Mouse (Mus musculus): ENCODE measurements around the gene B130006D01Rik. TPM values are rescaled to one million over a fixed set of nuclear protein-coding genes. Genes with fewer than 3 reads are reported as not detected.

The B130006D01Rik gene
- polyA plus RNA-seq, 1 experiment from 2014 or later = 2.4 TPM

DNA sequence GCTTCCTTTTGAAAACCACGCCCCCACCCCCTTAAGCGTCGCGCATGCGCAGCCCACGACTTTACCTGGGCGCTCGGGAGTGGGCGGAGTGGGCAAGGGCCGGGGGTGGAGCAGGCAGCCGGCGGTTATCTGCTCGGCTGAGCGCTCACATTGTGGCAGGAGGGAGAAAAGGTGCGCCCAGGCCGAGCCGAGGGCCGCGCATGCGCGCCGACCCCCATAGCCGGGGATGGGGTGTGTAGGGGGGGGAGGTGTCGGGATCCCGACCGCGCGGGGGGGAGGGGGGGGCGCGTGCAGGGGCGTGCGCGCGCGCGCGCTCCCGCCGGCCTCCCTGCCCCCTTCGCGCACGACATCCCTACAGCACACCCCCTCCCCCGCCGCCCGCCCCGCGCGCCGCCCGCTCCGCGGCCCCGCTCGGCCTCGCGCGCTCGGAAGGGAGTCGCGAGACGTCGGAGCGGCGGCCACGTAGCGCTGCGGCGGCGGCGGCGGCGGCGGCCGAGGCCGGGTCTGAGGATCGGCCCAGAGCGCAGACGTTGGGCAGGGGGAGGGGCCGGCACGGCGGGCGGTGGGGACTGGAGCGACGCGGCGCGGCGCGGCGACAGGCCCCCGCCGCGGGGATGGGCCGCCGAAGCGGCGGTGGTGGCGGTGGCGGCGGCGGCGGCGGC lies 10.7 kb upstream of the B130006D01Rik start, which contains the start of gene Zfp652:
TSS of gene Zfp652 (plus strand) at position 111 of the 662 bp plus-strand sequence.
- peaks cover 26% of the 10 kb centered on the region for H3K4me1 ChIP-seq (replicated peaks; ENCODE audit: control insufficient read depth, insufficient read depth, low read length)
- no peaks in the 10 kb centered on the region for H3K27me3 ChIP-seq (replicated peaks; ENCODE audit: control insufficient read depth, insufficient read depth, low read length)
- H3K4me2 ChIP-seq (ENCODE audit: low read length) = peak within 1 kb of the TSS; percentile 95
- WGBS = under 1% methylated on average over 38 of the region's 103 CpGs
- H3K9ac ChIP-seq (replicated peaks; ENCODE audit: low read depth, low read length) = peak within 1 kb of the TSS; percentile 96
- no peaks in the 10 kb centered on the region for H3K9me3 ChIP-seq (ENCODE audit: control insufficient read depth, low read length)
- H3K27ac ChIP-seq (ENCODE audit: low read length) = peak within 1 kb of the TSS; percentile 95
- no peaks in the 10 kb centered on the region for H3K36me3 ChIP-seq (ENCODE audit: control insufficient read depth, insufficient read depth)
- ATAC-seq = peak; percentile 92
- H3K4me3 ChIP-seq (replicated peaks; ENCODE audit: low read length) = peak within 1 kb of the TSS; percentile 91

DNA sequence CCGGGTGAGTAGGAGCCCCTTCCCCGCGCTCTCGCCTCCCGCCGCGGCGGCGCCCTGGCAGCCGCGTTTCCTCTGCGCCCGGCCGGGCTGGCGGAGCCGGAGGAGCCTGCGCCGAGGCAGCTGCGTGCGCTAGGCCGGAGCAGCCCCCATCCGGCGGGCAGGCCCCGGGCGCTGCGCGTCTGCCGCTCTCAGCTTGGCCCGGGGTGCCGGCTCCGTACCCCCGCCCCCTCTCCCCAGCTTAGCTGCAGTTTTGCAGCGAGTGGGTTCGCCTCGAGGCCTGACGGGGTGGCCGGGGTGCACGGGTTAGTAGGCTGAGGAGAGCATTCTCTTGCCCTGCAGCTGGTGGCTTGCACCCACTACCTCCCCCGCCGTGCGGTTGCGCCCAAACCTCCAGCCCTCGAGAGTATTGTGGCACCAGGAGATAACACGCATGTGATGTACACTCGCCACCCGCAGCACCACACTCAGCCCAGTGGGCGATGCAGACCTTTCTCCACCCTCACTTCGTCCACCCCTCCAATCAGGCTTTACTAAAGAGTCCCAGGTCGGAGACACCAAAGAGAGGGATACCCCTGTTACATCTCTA lies 10.1 kb upstream of the B130006D01Rik start:
- Histone ChIP-seq H3K27me3 (replicated peaks; ENCODE audit: control insufficient read depth, insufficient read depth, low read length) (no peaks in the 10 kb centered on the region), H3K4me2 (ENCODE audit: low read length) (peak overlapping the region; percentile 95), H3K4me1 (replicated peaks; ENCODE audit: control insufficient read depth, insufficient read depth, low read length) (peaks cover 26% of the 10 kb centered on the region), H3K9me3 (ENCODE audit: control insufficient read depth, low read length) (no peaks in the 10 kb centered on the region), H3K27ac (ENCODE audit: low read length) (peak overlapping the region; percentile 95), H3K4me3 (replicated peaks; ENCODE audit: low read length) (peak overlapping the region; percentile 91), H3K36me3 (ENCODE audit: control insufficient read depth, insufficient read depth) (no peaks in the 10 kb centered on the region), H3K9ac (replicated peaks; ENCODE audit: low read depth, low read length) (peak overlapping the region; percentile 96)
- under 1% methylated on average over 32 of the region's 49 CpGs for WGBS
- ATAC-seq = peak; percentile 73

DNA sequence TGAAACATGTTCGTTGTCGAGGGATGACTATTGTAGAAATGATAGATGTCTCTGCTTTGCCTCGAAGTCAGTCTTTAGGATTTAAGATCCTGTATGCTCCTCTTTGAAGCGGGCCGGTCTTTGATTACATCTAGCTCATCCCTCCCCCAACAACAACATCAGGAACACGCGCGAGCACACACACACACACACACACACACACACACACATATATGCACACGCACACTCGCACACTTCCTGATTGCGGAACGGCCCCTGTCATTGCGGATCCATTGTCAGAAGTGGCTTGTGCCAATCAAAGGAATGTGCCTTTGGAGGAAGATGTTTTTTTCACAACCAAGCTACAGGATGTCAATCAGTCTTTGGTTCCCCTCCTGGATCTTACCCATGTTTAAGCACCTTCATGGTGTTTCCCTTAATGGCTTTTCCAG lies 9.6 kb upstream of the B130006D01Rik start:
- Histone ChIP-seq H3K9ac (replicated peaks; ENCODE audit: low read depth, low read length) (peak overlapping the region; percentile 96), H3K36me3 (ENCODE audit: control insufficient read depth, insufficient read depth) (no peaks in the 10 kb centered on the region), H3K9me3 (ENCODE audit: control insufficient read depth, low read length) (no peaks in the 10 kb centered on the region), H3K4me3 (replicated peaks; ENCODE audit: low read length) (peak overlapping the region; percentile 91), H3K27ac (ENCODE audit: low read length) (peak overlapping the region; percentile 95), H3K4me1 (replicated peaks; ENCODE audit: control insufficient read depth, insufficient read depth, low read length) (peaks cover 26% of the 10 kb centered on the region), H3K27me3 (replicated peaks; ENCODE audit: control insufficient read depth, insufficient read depth, low read length) (no peaks in the 10 kb centered on the region), H3K4me2 (ENCODE audit: low read length) (peak overlapping the region; percentile 95)
- under 1% methylated on average over 13 of the region's 13 CpGs for WGBS
- no peak for ATAC-seq

DNA sequence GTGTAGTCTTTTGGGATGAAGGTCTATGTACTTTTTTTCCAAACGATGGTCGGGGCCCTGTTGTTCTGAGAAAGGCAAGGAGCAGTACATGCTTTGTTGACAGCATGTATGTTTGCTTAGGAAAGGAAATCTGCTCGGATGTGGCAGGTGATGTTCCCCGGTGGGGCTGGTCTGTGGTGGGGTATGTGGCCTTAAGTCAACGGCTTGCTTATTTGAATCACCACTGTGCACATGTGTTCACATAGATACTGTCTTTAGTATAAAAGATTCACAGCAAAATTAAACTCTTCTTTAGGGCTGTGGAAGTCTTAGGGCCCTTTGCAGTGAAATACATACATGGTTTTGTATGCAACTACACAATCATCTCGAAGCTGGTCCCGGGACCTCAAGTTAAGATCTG lies 9.0 kb upstream of the B130006D01Rik start:
- no peaks in the 10 kb centered on the region for H3K27me3 ChIP-seq (replicated peaks; ENCODE audit: control insufficient read depth, insufficient read depth, low read length)
- 36% methylated on average over 7 of the region's 7 CpGs for WGBS
- peak overlapping the region; percentile 91 for H3K4me3 ChIP-seq (replicated peaks; ENCODE audit: low read length)
- H3K27ac ChIP-seq (ENCODE audit: low read length) = no peak overlapping the region
- H3K9me3 ChIP-seq (ENCODE audit: control insufficient read depth, low read length) = no peaks in the 10 kb centered on the region
- ATAC-seq = no peak
- peaks cover 26% of the 10 kb centered on the region for H3K4me1 ChIP-seq (replicated peaks; ENCODE audit: control insufficient read depth, insufficient read depth, low read length)
- H3K9ac ChIP-seq (replicated peaks; ENCODE audit: low read depth, low read length) = peak overlapping the region; percentile 96
- no peaks in the 10 kb centered on the region for H3K36me3 ChIP-seq (ENCODE audit: control insufficient read depth, insufficient read depth)
- H3K4me2 ChIP-seq (ENCODE audit: low read length) = peak overlapping the region; percentile 95

DNA sequence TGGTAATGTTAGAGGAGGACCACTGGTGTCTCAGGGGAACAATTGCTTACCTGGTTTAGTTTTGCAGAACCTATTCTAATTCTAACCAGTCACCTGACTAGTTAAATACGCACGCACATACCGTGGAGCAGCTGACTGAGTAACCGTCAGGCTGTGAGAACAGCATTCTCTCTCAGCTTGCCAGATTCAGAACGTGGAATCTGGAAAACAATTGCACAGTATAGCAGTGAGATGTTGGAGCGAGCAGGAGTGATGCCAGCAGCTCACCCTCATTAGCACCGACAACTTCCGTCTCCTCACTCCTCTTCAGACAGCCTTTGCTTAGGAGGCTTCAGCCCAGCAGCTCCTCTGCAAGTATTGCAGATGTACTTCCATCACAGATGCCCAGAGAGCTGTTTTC lies 7.3 kb upstream of the B130006D01Rik start:
- H3K9ac ChIP-seq (replicated peaks; ENCODE audit: low read depth, low read length) = no peak overlapping the region
- WGBS = 42% methylated on average over 8 of the region's 8 CpGs
- no peaks in the 10 kb centered on the region for H3K27me3 ChIP-seq (replicated peaks; ENCODE audit: control insufficient read depth, insufficient read depth, low read length)
- H3K4me3 ChIP-seq (replicated peaks; ENCODE audit: low read length) = no peak overlapping the region
- peaks cover 26% of the 10 kb centered on the region for H3K4me1 ChIP-seq (replicated peaks; ENCODE audit: control insufficient read depth, insufficient read depth, low read length)
- no peak overlapping the region for H3K27ac ChIP-seq (ENCODE audit: low read length)
- no peaks in the 10 kb centered on the region for H3K36me3 ChIP-seq (ENCODE audit: control insufficient read depth, insufficient read depth)
- no peak overlapping the region for H3K4me2 ChIP-seq (ENCODE audit: low read length)
- ATAC-seq = no peak
- no peaks in the 10 kb centered on the region for H3K9me3 ChIP-seq (ENCODE audit: control insufficient read depth, low read length)

DNA sequence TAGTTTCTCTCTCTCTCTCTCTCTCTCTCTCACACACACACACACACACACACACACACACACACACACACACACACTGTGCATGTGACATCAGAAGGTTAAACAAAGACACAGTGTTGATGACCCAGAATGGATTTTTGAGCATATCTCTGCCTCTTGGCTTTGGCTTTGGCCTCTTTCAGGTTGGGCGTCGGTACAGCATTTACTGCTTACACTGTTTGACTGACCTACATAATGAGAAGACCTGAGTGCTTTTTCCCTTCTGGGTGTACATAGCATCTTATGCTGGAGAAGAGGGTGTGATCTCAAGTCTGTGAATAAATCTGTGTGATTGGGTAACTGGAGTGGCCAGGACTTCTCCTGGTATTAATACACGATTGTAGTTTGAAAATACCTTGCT lies 4.0 kb upstream of the B130006D01Rik start:
- no peaks in the 10 kb centered on the region for H3K27me3 ChIP-seq (replicated peaks; ENCODE audit: control insufficient read depth, insufficient read depth, low read length)
- no peaks in the 10 kb centered on the region for H3K36me3 ChIP-seq (ENCODE audit: control insufficient read depth, insufficient read depth)
- H3K4me2 ChIP-seq (ENCODE audit: low read length) = no peak overlapping the region
- 91% methylated on average over 3 of the region's 3 CpGs for WGBS
- peaks cover 20% of the 10 kb centered on the region for H3K4me1 ChIP-seq (replicated peaks; ENCODE audit: control insufficient read depth, insufficient read depth, low read length)
- ATAC-seq = no peak
- no peak overlapping the region for H3K4me3 ChIP-seq (replicated peaks; ENCODE audit: low read length)
- no peak overlapping the region for H3K9ac ChIP-seq (replicated peaks; ENCODE audit: low read depth, low read length)
- H3K27ac ChIP-seq (ENCODE audit: low read length) = no peak overlapping the region
- no peaks in the 10 kb centered on the region for H3K9me3 ChIP-seq (ENCODE audit: control insufficient read depth, low read length)

DNA sequence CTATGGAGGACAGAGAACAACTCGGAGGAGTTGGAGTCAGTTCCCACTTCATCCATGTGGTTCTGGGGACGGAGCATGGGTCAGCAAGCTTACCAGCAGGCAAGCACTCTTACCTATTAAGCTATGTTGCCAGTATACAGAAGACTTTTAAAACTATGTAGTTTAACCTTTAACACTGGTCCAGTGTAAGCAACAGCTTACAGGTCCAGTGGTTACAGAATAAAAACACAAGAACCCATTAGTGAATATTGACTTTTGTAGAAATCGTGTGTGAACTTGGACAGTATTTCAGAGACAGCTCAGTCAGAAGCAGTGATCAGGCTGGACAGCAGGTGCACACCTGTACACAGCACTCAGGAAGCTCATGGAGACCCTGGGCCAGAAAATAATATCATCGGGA lies 1.1 kb downstream of the B130006D01Rik start:
- Histone ChIP-seq H3K9ac (replicated peaks; ENCODE audit: low read depth, low read length) (no peak overlapping the region), H3K36me3 (ENCODE audit: control insufficient read depth, insufficient read depth) (no peaks in the 10 kb centered on the region), H3K27me3 (replicated peaks; ENCODE audit: control insufficient read depth, insufficient read depth, low read length) (no peaks in the 10 kb centered on the region), H3K4me3 (replicated peaks; ENCODE audit: low read length) (no peak overlapping the region), H3K27ac (ENCODE audit: low read length) (no peak overlapping the region), H3K4me1 (replicated peaks; ENCODE audit: control insufficient read depth, insufficient read depth, low read length) (no peaks in the 10 kb centered on the region), H3K9me3 (ENCODE audit: control insufficient read depth, low read length) (no peaks in the 10 kb centered on the region), H3K4me2 (ENCODE audit: low read length) (no peak overlapping the region)
- 93% methylated on average over 4 of the region's 4 CpGs for WGBS
- no peak for ATAC-seq

DNA sequence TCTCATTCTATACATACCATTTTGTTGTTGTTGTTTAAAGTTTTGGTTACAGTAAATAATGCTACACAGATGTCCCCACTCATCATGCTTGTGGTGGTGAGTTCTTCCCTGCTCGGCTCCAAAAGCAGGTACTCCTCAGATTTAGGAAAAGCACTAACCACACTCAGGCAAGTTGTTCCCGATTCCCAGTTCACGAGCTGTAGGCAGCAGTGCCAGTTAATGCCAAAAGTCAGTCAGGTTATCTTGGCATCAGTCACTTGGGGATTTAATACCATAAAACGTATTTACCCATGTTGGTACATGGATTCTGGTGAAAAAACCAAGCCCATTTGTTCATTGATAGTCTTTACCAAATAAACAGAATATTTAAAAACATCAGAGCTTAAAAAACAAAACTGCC lies 2.8 kb downstream of the B130006D01Rik start:
- Histone ChIP-seq H3K36me3 (ENCODE audit: control insufficient read depth, insufficient read depth) (no peaks in the 10 kb centered on the region), H3K4me3 (replicated peaks; ENCODE audit: low read length) (no peak overlapping the region), H3K9me3 (ENCODE audit: control insufficient read depth, low read length) (no peaks in the 10 kb centered on the region), H3K27ac (ENCODE audit: low read length) (no peak overlapping the region), H3K27me3 (replicated peaks; ENCODE audit: control insufficient read depth, insufficient read depth, low read length) (no peaks in the 10 kb centered on the region), H3K4me2 (ENCODE audit: low read length) (no peak overlapping the region), H3K4me1 (replicated peaks; ENCODE audit: control insufficient read depth, insufficient read depth, low read length) (no peaks in the 10 kb centered on the region), H3K9ac (replicated peaks; ENCODE audit: low read depth, low read length) (no peak overlapping the region)
- no peak for ATAC-seq
- WGBS = 81% methylated on average over 4 of the region's 4 CpGs

DNA sequence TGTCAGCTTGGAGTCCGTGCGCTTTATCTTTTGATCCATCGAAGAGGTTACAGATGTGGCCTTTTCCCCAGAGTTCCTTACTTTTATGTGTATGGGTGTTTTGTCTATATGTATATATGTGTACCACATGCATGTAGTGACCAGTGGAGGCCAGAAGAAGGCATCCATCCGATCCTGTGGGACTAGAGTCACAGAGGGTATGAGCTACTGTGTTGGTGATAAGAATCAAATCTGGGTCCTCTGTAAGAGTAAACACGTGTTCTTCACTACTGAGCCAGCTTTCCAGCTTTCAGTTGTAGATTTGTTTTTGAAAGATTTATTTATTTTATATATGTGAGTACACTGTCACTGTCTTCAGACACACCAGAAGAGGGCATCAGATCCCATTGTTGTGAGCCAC lies 4.6 kb downstream of the B130006D01Rik start:
- ATAC-seq = no peak

More for the DNA sequence above, 4.6 kb downstream of the B130006D01Rik start:
- H3K27me3 ChIP-seq (replicated peaks; ENCODE audit: control insufficient read depth, insufficient read depth, low read length) = no peaks in the 10 kb centered on the region
- no peaks in the 10 kb centered on the region for H3K9me3 ChIP-seq (ENCODE audit: control insufficient read depth, low read length)
- H3K4me1 ChIP-seq (replicated peaks; ENCODE audit: control insufficient read depth, insufficient read depth, low read length) = no peaks in the 10 kb centered on the region
- 96% methylated on average over 5 of the region's 5 CpGs for WGBS
- no peak overlapping the region for H3K4me2 ChIP-seq (ENCODE audit: low read length)
- H3K4me3 ChIP-seq (replicated peaks; ENCODE audit: low read length) = no peak overlapping the region
- H3K36me3 ChIP-seq (ENCODE audit: control insufficient read depth, insufficient read depth) = no peaks in the 10 kb centered on the region
- H3K27ac ChIP-seq (ENCODE audit: low read length) = no peak overlapping the region
- H3K9ac ChIP-seq (replicated peaks; ENCODE audit: low read depth, low read length) = no peak overlapping the region
